Mouse (Mus musculus) effector memory CD4-positive, alpha-beta T cell, adult 7 months (primary cell): ENCODE measurements around the gene Elp5. TPM values are rescaled to one million over a fixed set of nuclear protein-coding genes. Genes with fewer than 3 reads are reported as not detected.

Source experiments
- polyA plus RNA-seq: library from polyadenylated mRNA; unstranded; fragments of 100-300 nt; shearing (Covaris generic); gene quantifications from one replicate; pipeline ENCODE4 v1.2.1, GENCODE M21; 2017

The Elp5 gene
- 57.5 TPM for polyA plus RNA-seq

DNA sequence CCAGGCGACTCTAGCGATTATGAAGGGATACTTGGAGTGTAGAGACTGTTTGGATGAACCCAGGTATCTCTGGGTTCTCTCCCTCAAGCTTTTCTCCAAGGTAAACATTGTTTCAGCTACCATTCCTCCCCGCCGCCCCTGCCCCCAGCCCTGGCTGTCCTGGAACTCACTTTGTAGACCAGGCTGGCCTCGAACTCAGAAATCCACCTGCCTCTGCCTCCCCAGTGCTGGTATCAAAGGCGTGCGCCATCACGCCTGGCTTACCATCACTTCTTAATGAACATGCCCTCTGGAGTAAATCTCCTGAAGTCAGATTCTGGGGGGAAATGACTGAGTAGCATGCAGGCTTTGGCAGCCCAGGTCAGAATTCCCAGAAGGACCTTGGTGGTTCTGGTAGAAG lies at the start of gene Elp5:
Elp5 (minus strand) TSS at position 293 of the 400 bp plus-strand sequence.

DNA sequence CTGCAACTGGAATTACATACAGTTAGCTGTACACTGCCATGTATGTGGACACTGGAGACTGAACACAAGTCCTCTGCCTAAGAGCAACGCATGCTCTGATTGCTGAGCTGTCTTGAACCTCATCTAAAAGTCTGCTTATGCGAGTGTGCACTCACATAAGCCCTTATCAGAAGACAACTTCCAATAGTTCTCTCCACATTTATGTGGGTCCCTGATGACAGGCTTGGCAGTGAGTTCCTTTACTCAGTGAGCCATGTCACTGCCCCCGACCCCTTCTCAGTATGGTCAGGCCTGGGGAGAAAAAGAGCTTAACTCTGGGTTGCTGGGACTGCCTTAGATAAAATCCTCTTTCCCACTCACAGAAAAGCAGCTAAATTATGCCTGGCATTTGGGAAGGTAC lies 34.4 kb upstream of the Elp5 start, which contains the start of gene Dlg4:
Dlg4 (plus strand) TSS at position 274 of the 400 bp plus-strand sequence.

DNA sequence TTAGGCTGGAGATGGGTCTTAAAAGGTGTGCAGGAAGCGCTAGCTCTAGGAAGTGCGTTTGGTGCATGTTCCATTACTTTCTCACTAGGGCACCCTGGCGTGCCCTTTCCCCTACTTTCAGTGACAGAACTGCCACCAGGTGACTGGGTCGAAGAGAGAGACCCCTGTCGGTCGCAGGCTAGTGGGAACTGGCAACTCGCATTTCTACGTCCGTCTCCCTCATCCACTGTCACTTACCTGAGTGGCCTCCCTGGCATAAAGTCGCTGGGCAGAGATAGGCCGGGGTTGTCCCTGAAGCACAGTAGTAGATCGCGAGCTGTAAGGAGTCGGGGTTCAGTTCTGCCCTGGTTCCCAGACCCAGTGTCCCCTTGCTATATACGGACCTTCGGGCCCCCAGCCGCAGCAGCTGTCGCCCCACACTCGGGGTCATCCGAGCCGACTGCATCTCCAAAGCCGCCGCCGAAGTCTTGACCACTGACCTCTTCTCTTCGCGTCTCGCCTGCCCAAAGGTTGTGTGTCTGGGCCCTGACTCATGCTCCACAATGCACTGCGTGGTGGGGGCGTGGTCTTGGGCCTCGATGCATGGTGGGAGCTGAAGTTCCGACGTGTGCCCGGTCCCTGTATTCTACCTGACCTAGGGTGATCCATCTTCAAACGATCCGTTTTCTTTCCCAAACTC lies 32.7 kb upstream of the Elp5 start, which contains the start of gene Acadvl:
Acadvl (minus strand) TSS at position 532 of the 679 bp plus-strand sequence.

DNA sequence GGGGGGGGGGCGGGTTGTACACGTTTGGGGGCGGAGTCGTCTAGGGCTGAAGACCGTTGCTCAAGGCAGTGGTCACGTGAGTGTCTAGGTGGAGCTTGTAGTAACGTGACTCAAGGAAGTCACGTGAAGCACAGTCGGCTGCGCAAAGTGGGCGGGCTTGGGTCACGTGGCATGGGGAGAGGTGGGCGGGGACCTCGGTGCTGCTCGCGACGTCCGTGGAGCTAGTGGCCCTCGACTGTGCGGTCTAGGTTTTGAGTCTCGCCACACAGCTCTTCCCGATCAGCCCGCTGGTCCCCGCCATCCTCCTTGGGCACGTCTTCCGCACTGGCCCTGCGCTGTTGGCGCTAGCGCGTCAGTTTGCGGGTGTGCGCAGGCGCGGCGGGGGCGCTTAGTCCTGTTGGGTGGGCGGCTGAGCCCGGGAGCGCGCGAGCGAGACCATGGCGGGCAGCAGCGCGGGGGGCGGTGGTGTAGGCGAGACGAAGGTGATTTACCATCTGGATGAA lies 18.1 kb upstream of the Elp5 start, which contains the start of gene Dvl2:
Dvl2 (plus strand) TSS at position 200 of the 503 bp plus-strand sequence.

DNA sequence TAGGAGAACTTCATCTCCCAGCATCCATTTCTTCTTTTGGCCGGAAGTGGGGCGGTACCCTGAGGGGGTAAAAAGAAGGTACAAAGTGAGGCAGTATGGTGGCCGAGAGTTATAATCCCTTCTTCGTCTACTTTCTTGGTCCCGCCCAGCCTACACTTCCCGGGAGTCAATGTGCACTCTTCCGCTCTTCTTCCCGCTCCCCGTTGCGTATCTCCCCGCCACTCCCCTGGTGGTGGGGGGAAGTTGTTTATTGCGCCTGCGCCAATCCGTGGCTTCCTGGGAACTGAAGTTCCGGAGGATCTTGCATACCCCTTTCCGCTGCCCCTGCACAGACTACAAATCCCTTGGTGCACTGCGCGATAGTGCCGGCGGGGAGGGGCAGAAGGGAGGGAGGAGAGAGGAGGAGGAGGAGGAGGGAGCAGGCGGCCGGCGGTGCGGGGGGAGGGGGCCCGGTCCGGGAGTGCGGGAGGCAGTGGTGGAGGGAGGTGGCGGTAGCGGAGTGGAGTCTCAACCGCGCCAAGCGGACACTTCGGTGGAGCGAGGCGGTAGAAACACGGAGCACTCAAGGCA lies 13.2 kb upstream of the Elp5 start, which contains the start of gene Phf23:
Phf23 (plus strand) TSS at position 387 of the 570 bp plus-strand sequence.

DNA sequence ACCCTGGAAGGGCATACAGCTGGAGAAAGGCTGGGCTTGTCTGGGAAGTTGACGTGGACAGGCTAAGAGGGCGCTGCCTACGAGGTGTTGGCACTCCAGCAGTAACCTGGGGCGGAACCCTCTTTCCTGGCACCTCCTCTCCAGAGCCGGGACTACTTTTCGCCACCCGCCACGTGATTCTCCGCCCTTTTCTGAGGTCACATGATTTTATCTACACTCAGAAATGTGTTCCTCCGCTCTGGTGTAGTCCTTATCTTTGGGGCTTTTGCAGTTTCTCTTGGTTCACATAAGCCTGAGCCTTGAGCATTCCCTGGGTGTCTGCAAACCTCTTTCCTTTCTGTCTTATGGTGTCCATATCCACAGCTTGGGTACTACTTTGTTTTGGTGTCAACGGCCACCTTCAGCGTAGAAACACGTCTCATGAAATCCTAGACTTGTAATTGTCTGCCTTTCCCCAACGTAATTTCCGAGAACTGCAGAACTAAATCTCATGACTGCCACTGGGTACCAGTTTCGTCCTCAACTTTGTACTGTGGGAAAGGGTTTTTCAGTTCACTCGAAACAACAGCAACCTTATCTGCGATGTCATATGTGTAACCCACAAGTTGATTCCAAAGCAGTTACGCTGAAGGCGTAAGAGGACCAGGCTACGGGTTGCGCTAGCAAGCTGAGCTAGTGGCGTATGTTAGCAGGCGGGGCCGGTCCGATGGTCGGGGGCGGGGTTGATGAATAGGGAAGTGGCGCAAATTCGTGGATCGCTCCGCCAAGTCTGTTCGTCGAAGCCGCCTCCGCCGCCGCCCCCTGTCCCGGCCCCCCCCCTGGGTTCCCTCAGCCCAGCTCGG lies 8.8 kb upstream of the Elp5 start, which contains the start of gene Gabarap:
Gabarap (plus strand) TSS at position 294 of the 842 bp plus-strand sequence.

DNA sequence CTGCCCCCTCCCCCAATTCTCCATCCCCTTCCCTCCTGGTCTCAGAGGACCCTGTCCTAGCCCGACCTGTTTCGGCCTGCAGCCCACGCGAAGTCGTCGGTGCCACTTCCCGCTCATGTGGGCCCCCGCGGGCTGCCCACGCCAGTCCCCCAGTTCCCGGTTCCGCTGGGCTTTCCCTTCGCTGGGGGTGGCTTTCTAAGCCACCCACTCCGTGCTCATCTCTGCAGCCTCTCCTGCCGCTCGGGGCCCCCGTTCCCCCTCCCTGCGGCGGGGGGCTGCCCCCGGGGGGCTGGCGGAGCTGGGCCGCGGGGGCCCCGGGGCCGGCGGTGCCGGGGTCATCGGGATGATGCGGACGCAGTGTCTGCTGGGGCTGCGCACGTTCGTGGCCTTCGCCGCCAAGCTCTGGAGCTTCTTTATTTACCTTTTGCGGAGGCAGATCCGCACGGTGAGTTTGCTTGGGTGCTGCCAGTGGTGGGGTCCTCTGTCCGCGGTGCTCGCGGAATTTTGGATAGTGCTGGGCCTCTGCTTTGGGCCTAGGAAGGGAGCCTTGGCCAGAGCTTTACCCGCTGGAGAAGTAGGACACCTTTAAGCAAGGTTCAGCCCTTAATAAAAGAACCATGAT lies 1.1 kb downstream of the Elp5 start, which contains the start of gene Ctdnep1:
Ctdnep1 (plus strand) TSS at position 16 of the 622 bp plus-strand sequence.

DNA sequence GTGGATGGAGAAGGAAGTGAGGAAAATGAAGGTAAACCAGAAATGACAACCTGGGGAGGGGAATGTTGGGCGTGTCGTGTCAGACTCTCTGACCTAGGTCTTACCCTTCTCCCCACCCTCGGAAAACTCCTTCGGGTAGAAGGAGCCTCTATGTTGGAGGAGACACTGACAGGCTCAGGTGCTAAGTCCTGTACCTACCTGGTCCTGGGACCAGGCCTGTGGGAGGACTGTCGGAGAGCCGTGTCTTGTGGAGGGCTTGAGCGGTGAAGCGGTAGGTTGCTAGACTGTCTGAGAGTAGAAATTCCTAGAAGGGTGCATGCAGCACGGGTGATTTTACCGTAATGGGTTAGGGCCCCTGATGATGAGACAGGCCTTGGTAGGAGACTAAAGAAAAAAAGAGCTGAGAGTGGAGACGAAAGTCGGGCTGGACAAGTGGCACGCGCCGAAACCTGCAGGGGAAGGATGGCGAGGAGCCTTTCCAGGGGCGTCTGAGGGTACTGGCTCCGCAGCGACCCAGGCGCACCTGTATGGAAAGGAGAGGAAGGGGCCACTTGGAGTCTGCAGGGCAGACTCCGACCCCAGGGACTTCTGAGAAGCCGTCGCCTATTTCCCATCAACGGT lies 17.6 kb downstream of the Elp5 start, which contains the start of gene Cldn7:
Cldn7 (plus strand) TSS at position 130 of the 621 bp plus-strand sequence.

DNA sequence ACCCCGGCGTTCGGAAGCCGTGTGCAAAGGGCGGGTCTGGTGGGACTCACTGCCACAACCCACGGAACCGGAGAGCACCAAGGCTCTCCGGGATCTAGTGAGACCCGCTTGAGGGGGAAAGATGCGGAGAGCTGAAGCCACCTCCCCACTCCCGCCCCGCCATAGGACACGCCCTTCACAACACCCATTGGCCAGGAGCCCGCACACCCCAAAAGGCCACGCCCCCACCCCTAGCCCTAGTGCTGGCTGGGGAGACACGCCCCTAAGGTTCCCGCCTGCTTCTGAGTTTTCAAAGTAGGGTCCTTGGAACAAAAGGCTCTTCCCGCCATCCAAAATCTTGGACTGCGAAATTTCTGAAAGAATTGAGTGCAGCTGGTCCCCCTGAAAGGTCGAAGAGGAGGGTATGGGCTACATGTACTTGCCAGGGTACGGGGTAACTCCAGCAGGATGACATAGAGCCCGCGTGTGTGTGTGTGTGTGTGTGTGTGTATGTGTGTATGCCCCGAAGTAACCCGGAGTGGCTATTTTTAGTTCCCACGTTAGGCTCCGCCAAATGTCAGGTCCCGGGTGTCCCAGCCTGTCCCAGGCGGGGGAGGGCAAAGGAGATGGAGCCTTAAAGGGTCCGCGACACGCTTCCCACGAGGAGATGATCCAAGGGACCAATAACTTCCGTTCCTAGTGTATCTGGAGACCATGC lies 34.1 kb downstream of the Elp5 start, which contains the start of gene Slc2a4:
Slc2a4 (minus strand) TSS at position 123 of the 697 bp plus-strand sequence.

DNA sequence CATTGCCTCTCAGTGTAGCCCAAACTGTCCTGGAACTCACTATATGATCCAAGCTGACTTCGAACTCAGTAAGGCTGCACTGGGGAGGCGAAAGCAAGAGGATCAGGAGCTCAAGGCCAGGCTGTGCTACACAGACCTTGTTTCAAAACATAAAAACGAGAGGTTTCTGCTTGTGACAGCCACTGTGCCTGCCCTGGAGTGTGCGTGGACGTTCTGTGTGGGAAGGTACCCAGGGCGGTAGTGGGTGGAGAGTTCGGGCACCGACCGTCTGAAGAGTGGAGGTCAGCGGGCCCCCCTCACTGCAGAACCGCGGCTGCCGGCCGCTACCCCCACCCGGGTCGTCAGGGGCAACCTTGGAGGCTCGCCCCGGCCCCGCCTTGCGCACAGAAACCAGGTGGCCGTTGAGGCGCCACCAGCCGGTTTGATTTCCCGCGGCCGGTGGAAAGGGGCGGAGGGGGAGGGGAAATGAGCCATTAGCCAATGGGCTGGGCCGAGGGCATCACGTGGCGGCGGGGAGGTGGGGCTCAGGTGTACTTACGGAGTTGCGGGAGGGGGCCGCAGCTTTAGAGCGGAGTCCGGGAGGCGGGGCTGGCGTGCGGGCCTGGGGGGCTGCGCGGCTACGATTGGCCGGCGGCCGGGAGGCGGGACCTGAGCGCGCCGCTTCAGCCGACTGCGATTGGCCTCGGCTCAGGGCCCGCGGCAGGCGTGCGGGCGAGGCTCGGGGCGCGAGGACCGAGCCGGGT lies 47.0 kb downstream of the Elp5 start, which contains the start of gene Ybx2:
Ybx2 (plus strand) TSS at position 660 of the 743 bp plus-strand sequence.

DNA sequence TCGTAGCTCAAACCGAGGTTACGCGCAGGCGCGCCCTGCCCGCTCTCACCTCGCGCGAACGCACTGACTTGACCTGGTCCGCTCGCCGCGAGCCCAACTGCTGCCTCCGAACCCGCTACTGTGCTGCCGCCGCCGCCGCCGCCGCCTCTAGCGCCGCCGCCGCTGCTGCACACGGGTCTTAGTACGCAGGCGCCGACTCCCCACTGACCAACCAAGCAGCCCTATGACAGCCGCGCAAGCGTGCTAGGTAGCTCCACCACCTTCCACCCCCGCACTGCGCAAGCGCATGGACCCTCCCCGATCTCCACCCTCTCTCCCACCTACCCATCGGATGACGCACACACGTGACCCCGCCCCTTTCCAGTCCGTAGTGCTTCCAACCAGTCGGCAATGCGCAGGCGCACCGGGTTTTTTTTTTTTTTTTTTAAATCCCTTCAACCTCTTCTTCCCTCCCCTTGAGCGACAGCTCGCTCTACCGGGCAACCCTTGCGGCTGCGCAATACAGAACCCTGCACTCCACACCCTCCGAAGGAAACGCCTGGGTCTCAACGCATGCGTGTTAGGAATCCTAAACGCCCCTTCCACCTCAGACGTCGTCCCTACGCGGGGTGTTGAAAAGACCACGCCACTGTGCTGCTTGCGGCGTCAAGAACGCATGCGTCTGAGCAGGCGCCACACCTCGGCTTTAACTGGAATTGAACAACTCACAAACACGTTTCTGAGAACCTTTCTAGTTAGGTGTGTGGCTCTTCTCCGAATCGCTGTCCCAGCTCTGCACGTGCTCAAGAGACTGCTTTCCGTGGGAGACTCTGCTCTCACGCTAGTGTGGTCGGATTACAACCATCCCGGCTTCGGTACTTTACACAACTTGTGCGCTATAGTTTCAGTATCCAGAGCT lies 61.0 kb downstream of the Elp5 start, which contains the start of gene Eif5a:
Eif5a (minus strand) TSS at position 845 of the 898 bp plus-strand sequence.

Other genes starting within 250 kb of the Elp5 start
- 51.9 TPM for gene Polr2a, start 223.9 kb downstream of the Elp5 start, polyA plus RNA-seq
- gene Slc35g3, start 220.5 kb downstream of the Elp5 start, polyA plus RNA-seq = 0.26 TPM
- gene Zbtb4, start 216.6 kb downstream of the Elp5 start, polyA plus RNA-seq = 4.2 TPM
- gene Chrnb1, start 186.6 kb downstream of the Elp5 start, polyA plus RNA-seq = 0.52 TPM
- not detected for gene Fgf11, start 180.7 kb downstream of the Elp5 start, polyA plus RNA-seq
- gene Tmem102, start 176.9 kb downstream of the Elp5 start, polyA plus RNA-seq = not detected
- gene Gm39566, start 167.2 kb downstream of the Elp5 start, polyA plus RNA-seq = 0.16 TPM
- 0.39 TPM for gene Spem2, start 164.1 kb downstream of the Elp5 start, polyA plus RNA-seq
- not detected for gene Spem1, start 160.3 kb downstream of the Elp5 start, polyA plus RNA-seq
- 0.15 TPM for gene Nlgn2, start 144.7 kb downstream of the Elp5 start, polyA plus RNA-seq
- gene Tmem256, start 144.0 kb downstream of the Elp5 start, polyA plus RNA-seq = 44.3 TPM
- gene Plscr3, start 136.1 kb downstream of the Elp5 start, polyA plus RNA-seq = 8.5 TPM
- gene Tnk1, start 123.8 kb downstream of the Elp5 start, polyA plus RNA-seq = 0.27 TPM
- not detected for gene Tmem95, start 104.5 kb downstream of the Elp5 start, polyA plus RNA-seq
- 0.95 TPM for gene Kctd11, start 101.1 kb downstream of the Elp5 start, polyA plus RNA-seq
- gene Acap1, start 87.0 kb downstream of the Elp5 start, polyA plus RNA-seq = 485 TPM
- 1.6 TPM for gene 2810408A11Rik, start 81.5 kb downstream of the Elp5 start, polyA plus RNA-seq
- gene Neurl4, start 81.4 kb downstream of the Elp5 start, polyA plus RNA-seq = 7.3 TPM
- gene Gps2, start 68.6 kb downstream of the Elp5 start, polyA plus RNA-seq = 235 TPM
- 1,038 TPM for gene Eif5a, start 60.6 kb downstream of the Elp5 start, polyA plus RNA-seq
- not detected for gene Ybx2, start 46.7 kb downstream of the Elp5 start, polyA plus RNA-seq
- gene Slc2a4, start 34.3 kb downstream of the Elp5 start, polyA plus RNA-seq = not detected
- not detected for gene Cldn7, start 17.7 kb downstream of the Elp5 start, polyA plus RNA-seq
- 34.3 TPM for gene Ctdnep1, start 1.4 kb downstream of the Elp5 start, polyA plus RNA-seq
- 358 TPM for gene Gabarap, start 8.6 kb upstream of the Elp5 start, polyA plus RNA-seq
- 52.1 TPM for gene Phf23, start 13.3 kb upstream of the Elp5 start, polyA plus RNA-seq
- gene Dvl2, start 18.1 kb upstream of the Elp5 start, polyA plus RNA-seq = 15.5 TPM
- 101 TPM for gene Acadvl, start 32.9 kb upstream of the Elp5 start, polyA plus RNA-seq
- gene Dlg4, start 34.4 kb upstream of the Elp5 start, polyA plus RNA-seq = 6.9 TPM
- not detected for gene Asgr1, start 71.6 kb upstream of the Elp5 start, polyA plus RNA-seq
- not detected for gene Asgr2, start 110.1 kb upstream of the Elp5 start, polyA plus RNA-seq
- gene Mgl2, start 147.8 kb upstream of the Elp5 start, polyA plus RNA-seq = not detected
- not detected for gene Clec10a, start 173.7 kb upstream of the Elp5 start, polyA plus RNA-seq
- not detected for gene Slc16a11, start 230.2 kb upstream of the Elp5 start, polyA plus RNA-seq
- gene Slc16a13, start 238.5 kb upstream of the Elp5 start, polyA plus RNA-seq = 0.65 TPM
- 0.11 TPM for gene Bcl6b, start 247.3 kb upstream of the Elp5 start, polyA plus RNA-seq